Mouse (Mus musculus) kidney, embryonic 16.5 days (tissue): ENCODE data around the gene Gfod2. TPM values are rescaled to one million over a fixed set of nuclear protein-coding genes. Genes with fewer than 3 reads are reported as not detected.
A peak's percentile ranks its signal among the peaks of the same experiment; 100 is the strongest.

ENCODE experiments used
- ATAC-seq: fragments of 200-750 bp; cut with Nextera tagmentation; 2 replicates; pipeline ENCODE4 v1.8.0; 2017; ENCODE audit warnings: moderate TSS enrichment; ENCODE audit not compliant: low FRiP score, low TSS enrichment
- H3K27ac ChIP-seq: fragments of 300-500 bp; sonication (generic); 2 replicates; pipeline ENCODE4 v1.5.1; 2014; ENCODE audit warnings: low read length
- H3K27me3 ChIP-seq: fragments of 300-500 bp; sonication (generic); 2 replicates; pipeline ENCODE4 v1.6.1; 2014; ENCODE audit warnings: low read length, control low read depth, mixed read lengths; ENCODE audit not compliant: insufficient read depth
- H3K36me3 ChIP-seq: fragments of 300-500 bp; sonication (generic); 2 replicates; pipeline ENCODE4 v1.6.1; 2014; ENCODE audit warnings: low read length, control low read depth, mixed read lengths; ENCODE audit not compliant: insufficient read depth
- H3K4me1 ChIP-seq: fragments of 300-500 bp; sonication (generic); 2 replicates; pipeline ENCODE4 v1.6.1; 2014; ENCODE audit warnings: low read length, control low read depth, mixed read lengths; ENCODE audit not compliant: insufficient read depth
- H3K4me2 ChIP-seq: fragments of 300-500 bp; sonication (generic); replicated peaks from 2 replicates; pipeline ENCODE4 v1.6.1; 2014; ENCODE audit warnings: low read depth, low read length
- H3K4me3 ChIP-seq: fragments of 300-500 bp; sonication (generic); 2 replicates; pipeline ENCODE4 v1.5.1; 2014; ENCODE audit warnings: mild to moderate bottlenecking, low read length
- H3K9ac ChIP-seq: fragments of 300-500 bp; sonication (generic); replicated peaks from 2 replicates; pipeline ENCODE4 v1.6.1; 2014; ENCODE audit warnings: low read length
- H3K9me3 ChIP-seq: fragments of 300-500 bp; sonication (generic); 2 replicates; pipeline ENCODE4 v1.6.1; 2016; ENCODE audit warnings: low read length, control low read depth
- WGBS: fragments of 180-500 bp; shearing (Covaris S2); extraction: QIAGEN DNeasy Blood & Tissue Kit; methylation state at CpG from one replicate; pipeline ENCODE4 v1.1.7; 2014; 5-methylcytosine and 5-hydroxymethylcytosine counted together
- polyA plus RNA-seq: library from polyadenylated mRNA; unstranded; fragments of >200 nt; fragmentation: Nextera tagmentation; extraction: Ambion mirVana; gene quantifications from 2 replicates; pipeline ENCODE4 v1.2.1, GENCODE M21; 2015

Gfod2 gene
- polyA plus RNA-seq, 1 experiment from 2014 or later, result 24.9 TPM

GRCm38 (mm10) chr8:105770609-105771008 lies 12.1 kb upstream of the Gfod2 start:
- Histone ChIP-seq H3K27me3 (no peaks in the 10 kb centered on the region), H3K4me1 (no peaks in the 10 kb centered on the region), H3K9ac (no peak overlapping the region), H3K9me3 (no peaks in the 10 kb centered on the region), H3K27ac (no peak overlapping the region), H3K4me2 (no peak overlapping the region), H3K36me3 (peaks cover 66% of the 10 kb centered on the region), H3K4me3 (no peak overlapping the region)
- WGBS, result 75% methylated on average over 1 of the region's 1 CpGs
- ATAC-seq, result no peak

GRCm38 (mm10) chr8:105768485-105769257 lies 10.2 kb upstream of the Gfod2 start:
- Histone ChIP-seq H3K27ac (no peak overlapping the region), H3K9ac (no peak overlapping the region), H3K4me3 (no peak overlapping the region), H3K9me3 (no peaks in the 10 kb centered on the region), H3K36me3 (peaks cover 49% of the 10 kb centered on the region), H3K4me1 (no peaks in the 10 kb centered on the region), H3K4me2 (no peak overlapping the region), H3K27me3 (no peaks in the 10 kb centered on the region)
- no peak for ATAC-seq
- 93% methylated on average over 5 of the region's 5 CpGs for WGBS

DNA sequence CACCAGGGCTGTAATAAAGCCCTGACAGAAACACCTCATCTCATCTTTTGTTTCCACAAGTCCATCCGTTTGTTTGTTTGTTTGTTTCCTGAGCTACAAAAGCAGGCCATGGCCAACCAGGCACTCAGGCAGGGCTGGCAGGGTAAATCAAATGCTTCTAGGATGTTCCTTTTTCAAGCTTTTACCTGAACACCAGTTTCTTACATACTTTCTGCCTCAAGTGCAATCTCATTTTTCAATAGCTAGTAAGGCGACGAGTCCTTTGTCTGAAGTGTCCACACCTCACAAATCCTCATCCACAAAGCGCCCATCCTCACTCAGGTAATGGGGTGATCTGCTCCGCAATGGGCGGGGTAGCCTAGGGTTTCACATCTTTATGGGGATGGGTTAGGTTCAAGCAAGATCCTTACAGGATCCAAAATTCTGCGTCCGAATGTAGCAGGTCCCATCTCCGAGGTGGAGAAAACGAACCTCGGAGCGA lies 628 bp downstream of the Gfod2 start:
- 1% methylated on average over 12 of the region's 12 CpGs for WGBS
- peak overlapping the region; percentile 66 for H3K9ac ChIP-seq
- no peak for ATAC-seq
- H3K4me1 ChIP-seq, result peaks cover 14% of the 10 kb centered on the region
- H3K36me3 ChIP-seq, result no peaks in the 10 kb centered on the region
- peak overlapping the region; percentile 71 for H3K4me2 ChIP-seq
- H3K27me3 ChIP-seq, result no peaks in the 10 kb centered on the region
- H3K9me3 ChIP-seq, result no peaks in the 10 kb centered on the region
- peak overlapping the region; percentile 39 for H3K27ac ChIP-seq
- peak overlapping the region; percentile 66 for H3K4me3 ChIP-seq

GRCm38 (mm10) chr8:105754688-105755087 lies 3.8 kb downstream of the Gfod2 start:
- ATAC-seq, result no peak
- Histone ChIP-seq H3K4me3 (no peak overlapping the region), H3K9me3 (no peaks in the 10 kb centered on the region), H3K4me1 (peaks cover 28% of the 10 kb centered on the region), H3K36me3 (no peaks in the 10 kb centered on the region), H3K27me3 (no peaks in the 10 kb centered on the region), H3K9ac (no peak overlapping the region), H3K27ac (no peak overlapping the region), H3K4me2 (no peak overlapping the region)
- 54% methylated on average over 2 of the region's 2 CpGs for WGBS

DNA sequence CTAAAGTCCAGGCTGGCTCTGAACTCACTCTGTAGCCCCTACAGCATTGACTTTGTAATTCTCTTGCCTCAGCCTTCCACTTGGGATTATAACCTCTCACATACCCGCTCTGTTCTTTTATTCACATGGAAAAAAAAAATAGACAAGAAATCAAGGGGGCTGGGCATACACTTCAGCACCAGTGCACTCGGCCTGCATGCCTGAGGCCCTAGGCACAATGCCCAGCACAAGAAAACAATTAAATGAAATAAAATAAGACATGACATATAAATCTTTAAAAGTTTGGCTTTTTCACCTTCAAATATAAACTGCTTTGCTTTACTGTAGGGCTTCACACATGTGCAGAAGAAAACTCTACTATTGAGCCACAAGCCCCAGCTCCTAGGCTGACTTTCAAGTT lies 4.5 kb downstream of the Gfod2 start:
- Histone ChIP-seq H3K4me3 (no peak overlapping the region), H3K4me2 (no peak overlapping the region), H3K9me3 (no peaks in the 10 kb centered on the region), H3K27ac (no peak overlapping the region), H3K27me3 (no peaks in the 10 kb centered on the region), H3K9ac (no peak overlapping the region), H3K36me3 (no peaks in the 10 kb centered on the region), H3K4me1 (peaks cover 26% of the 10 kb centered on the region)
- ATAC-seq, result no peak
- WGBS, result 67% methylated on average over 2 of the region's 2 CpGs

DNA sequence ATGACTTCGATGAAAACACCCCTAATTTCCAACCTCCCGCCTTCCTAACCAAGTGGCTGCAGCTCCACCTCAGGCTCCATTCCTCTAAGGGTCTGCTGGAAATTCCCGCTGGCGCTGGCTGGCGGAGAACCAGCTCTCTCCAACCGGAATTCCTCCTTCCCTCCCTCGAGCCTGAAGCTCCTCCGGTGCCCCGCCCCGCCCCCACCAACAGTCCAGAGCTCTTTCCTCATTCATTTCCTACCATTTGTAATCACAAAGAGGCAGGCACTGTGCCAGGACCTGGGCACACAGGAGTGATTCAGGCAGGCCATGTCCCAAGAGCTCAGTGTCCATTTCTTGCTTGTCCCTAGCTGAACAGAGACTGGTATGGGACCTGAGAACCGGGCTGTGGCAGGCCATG lies 7.9 kb downstream of the Gfod2 start:
- Histone ChIP-seq H3K9ac (peak overlapping the region; percentile 36; the same call in 1 of the 2 replicates), H3K27me3 (no peaks in the 10 kb centered on the region), H3K4me2 (peak overlapping the region; percentile 40), H3K9me3 (no peaks in the 10 kb centered on the region), H3K4me1 (peaks cover 30% of the 10 kb centered on the region), H3K27ac (peak overlapping the region; percentile 74), H3K36me3 (no peaks in the 10 kb centered on the region), H3K4me3 (no peak overlapping the region)
- peak; percentile 67 for ATAC-seq
- WGBS, result 6% methylated on average over 11 of the region's 11 CpGs

DNA sequence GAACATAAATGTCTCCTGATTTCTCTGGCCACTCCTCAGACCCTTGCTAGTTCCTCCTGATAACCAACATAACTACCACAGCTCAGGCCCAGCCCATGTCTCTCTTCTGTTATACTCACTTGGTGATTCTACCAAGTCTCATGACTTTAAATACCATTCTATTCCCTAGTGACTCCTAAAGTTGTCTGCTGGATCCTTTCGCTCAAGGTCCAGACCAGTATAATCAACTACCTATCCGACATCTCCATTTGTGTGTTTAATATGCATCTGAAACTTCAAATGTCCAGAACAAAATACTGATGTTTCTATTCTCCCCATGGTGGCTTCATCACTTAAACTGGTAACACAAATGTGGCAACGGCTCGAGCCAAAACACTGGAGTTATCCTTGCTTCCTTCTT lies 15.2 kb downstream of the Gfod2 start:
- H3K9me3 ChIP-seq, result no peaks in the 10 kb centered on the region
- peak overlapping the region; percentile 19; the same call in 1 of the 2 replicates for H3K27ac ChIP-seq
- no peak for ATAC-seq
- WGBS, result 64% methylated on average over 4 of the region's 4 CpGs
- no peaks in the 10 kb centered on the region for H3K27me3 ChIP-seq
- no peaks in the 10 kb centered on the region for H3K36me3 ChIP-seq
- no peak overlapping the region for H3K4me2 ChIP-seq
- no peak overlapping the region for H3K9ac ChIP-seq
- H3K4me3 ChIP-seq, result no peak overlapping the region
- peaks cover 13% of the 10 kb centered on the region for H3K4me1 ChIP-seq

DNA sequence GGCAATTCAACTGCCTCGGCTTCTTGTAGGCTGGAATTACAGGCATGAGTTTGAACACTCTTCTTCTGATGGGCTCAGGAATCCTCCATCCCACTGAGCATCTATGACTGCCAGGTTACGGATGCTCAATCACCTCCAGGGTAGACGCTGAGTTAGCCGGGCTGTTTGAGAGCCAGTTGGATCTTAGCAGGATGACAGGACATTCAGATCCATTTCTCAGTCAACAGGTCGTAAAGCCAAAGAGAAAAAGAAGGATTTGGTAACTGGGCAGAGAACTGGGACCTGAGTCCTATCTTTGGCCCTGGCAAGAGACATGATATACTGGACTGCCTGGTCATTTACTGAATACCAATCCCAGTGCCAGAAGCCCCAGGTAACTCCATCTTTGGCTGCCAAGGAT lies 19.2 kb downstream of the Gfod2 start:
- Histone ChIP-seq H3K27ac (no peak overlapping the region), H3K4me2 (no peak overlapping the region), H3K4me1 (peaks cover 3% of the 10 kb centered on the region; the same call in 1 of the 2 replicates), H3K9ac (no peak overlapping the region), H3K4me3 (no peak overlapping the region), H3K27me3 (no peaks in the 10 kb centered on the region), H3K36me3 (peaks cover 6% of the 10 kb centered on the region; the same call in 1 of the 2 replicates), H3K9me3 (no peaks in the 10 kb centered on the region)
- ATAC-seq, result no peak
- WGBS, result 84% methylated on average over 5 of the region's 5 CpGs

DNA sequence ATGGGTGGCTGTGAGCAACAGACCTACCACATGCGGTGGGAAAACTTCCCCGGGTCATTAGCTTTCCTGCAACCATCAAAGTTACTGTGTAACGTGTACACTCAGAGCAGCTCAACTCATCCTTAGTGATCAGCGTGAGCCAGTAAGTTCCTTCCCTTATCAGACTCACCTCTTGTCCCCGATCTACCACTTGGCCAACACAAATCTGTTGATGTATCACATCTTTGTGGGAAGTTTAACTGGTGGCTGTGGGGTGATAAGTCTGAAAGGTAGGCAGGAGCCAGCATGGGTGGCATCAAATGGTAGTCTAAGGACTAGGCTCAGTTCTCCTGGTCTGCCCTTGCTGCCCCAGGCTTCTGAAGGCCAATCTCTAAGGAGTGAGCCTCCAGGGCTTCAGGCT lies 26.3 kb downstream of the Gfod2 start:
- 75% methylated on average over 5 of the region's 5 CpGs for WGBS
- H3K4me3 ChIP-seq, result no peak overlapping the region
- H3K4me2 ChIP-seq, result no peak overlapping the region
- H3K36me3 ChIP-seq, result peaks cover 10% of the 10 kb centered on the region; the same call in 1 of the 2 replicates
- H3K9me3 ChIP-seq, result no peaks in the 10 kb centered on the region
- no peaks in the 10 kb centered on the region for H3K4me1 ChIP-seq
- no peaks in the 10 kb centered on the region for H3K27me3 ChIP-seq
- no peak for ATAC-seq
- no peak overlapping the region for H3K9ac ChIP-seq
- H3K27ac ChIP-seq, result no peak overlapping the region

DNA sequence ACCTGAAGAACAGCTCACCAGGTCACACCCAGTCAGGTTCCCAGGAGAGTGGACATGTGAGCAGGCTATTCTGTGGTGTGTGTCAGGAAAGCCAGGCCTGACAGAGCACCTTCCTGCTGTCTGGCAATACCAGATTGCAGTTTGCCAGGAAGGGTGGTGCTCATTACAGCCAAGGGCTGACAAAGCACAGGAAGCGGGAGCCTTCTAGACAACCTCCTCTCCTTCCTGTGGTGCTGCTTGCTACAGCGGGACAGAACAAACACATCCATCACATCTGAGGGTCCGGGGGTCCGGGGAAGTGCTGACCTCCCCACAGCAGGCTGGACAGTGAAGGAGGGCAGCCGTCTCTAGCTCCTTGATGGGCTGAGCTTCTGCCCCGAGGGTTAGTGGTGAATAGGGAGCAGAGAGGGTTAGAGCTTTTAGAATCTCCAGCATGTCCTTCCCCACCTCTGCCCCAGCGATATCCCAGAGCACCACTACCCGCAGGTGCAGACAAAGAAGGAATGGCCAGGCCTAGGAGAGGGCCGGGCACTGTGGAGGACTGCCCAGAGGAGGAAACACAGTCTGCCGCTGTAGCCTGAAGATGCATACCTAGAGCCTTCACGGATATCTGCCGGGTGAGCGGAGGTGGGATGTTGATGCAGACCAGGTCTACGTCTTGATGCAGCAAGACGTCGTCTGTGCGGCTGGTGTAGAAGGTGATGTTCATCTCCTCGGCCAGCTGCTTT lies 30.9 kb downstream of the Gfod2 start:
- Histone ChIP-seq H3K36me3 (peaks cover 20% of the 10 kb centered on the region), H3K9me3 (no peaks in the 10 kb centered on the region), H3K4me2 (no peak overlapping the region), H3K4me3 (no peak overlapping the region), H3K9ac (no peak overlapping the region), H3K27me3 (no peaks in the 10 kb centered on the region), H3K27ac (peak overlapping the region; percentile 59), H3K4me1 (no peaks in the 10 kb centered on the region)
- WGBS, result 69% methylated on average over 18 of the region's 18 CpGs
- peak; percentile 84 for ATAC-seq
